Mouse (Mus musculus): ENCODE measurements around the gene Faxc. TPM values are rescaled to one million over a fixed set of nuclear protein-coding genes. Genes with fewer than 3 reads are reported as not detected.

The Faxc gene
- polyA plus RNA-seq, 1 experiment = 0.94 TPM

DNA sequence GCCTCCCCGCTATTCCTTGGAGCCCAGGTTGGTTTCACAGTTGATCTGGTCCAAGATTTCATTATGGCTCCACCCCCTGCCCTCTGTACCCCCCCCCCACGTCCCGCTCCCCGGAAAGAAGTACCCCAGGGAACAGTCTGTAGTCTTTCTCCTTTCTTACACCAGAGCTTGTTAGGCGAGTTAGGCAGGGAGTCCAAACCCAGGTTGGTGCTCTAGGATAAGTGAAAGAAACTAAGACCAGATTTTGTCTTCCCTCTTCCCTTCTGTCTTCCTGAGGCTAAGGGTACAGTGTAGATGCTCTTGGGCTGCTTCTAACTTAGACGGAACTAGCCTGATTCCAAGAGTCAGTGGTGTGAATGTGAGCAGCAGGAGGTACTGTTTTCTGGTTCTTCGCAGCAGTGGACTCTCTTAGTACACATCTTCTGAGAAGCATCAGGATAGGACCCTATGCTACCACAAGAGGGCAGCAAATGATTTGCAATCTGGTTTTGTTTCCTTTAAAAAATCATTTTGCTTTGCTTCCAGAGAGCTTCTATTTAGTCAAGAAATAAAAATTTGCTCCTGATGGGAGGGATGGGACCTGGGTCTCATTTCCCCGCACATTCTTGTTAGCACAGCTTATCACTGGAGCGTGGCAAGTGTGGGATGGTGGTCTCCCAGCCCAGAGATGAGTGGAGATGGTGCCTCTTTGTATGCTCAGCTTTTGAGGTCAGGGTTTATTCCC, 86.7 kb downstream of the Faxc start:
- 16% methylated on average over 9 of the region's 9 CpGs for WGBS
- no peak for DNase-seq (ENCODE audit: low read depth, low spot score)

DNA sequence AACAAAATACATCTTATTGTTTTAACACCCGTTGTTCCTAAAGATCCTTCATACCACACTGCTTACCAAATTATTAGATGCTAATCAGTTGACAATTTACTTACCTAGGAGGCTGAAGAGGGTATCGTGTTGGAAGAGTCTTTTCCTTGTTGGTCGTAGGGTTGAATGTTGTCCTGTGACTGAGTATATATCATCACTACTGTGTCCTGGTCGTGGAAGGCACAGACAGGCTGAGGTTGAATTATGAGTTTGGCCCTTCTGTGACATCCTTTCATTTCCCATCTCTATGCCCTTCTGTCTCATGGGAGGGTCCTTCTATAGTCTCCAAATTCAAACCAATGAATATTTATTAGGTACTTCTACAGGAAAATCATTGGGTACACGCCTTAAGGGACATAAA, 87.3 kb downstream of the Faxc start:
- 47% methylated on average over 5 of the region's 5 CpGs for WGBS
- DNase-seq (ENCODE audit: low read depth, low spot score) = no peak

DNA sequence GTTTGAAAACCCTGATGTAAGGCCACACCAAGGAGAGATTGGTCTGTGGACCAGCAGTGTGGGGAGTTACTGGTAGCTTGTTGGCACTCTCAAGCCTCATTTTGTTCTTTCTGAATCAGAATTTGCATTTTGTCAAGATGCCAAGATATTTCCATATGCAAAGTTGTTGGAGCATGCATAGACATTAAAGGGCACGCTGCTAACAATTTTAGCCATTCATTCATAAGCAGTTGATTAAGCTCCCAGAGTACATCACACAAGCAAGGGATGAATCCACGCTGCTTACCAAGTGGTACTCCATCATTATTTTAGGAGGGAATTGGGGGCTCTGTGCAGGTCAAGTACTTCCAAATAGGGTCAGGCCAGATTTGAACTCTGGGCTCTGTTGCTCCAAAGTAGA, 98.8 kb downstream of the Faxc start:
- no peak for DNase-seq (ENCODE audit: low read depth, low spot score)
- 72% methylated on average over 2 of the region's 2 CpGs for WGBS

Other genes starting within 250 kb of the Faxc start
- not detected in 2 replicates for gene Prdm13, start 245.4 kb upstream of the Faxc start, polyA plus RNA-seq (2012; rRNA removed)
- 3.9 and 5.1 TPM in 2 replicates for gene Ccnc, start 203.6 kb upstream of the Faxc start, polyA plus RNA-seq (2012; rRNA removed)
- 2.3 and 5.2 TPM in 2 replicates for gene Usp45, start 164.2 kb upstream of the Faxc start, polyA plus RNA-seq (2012; rRNA removed)
- 4.7 and 8.8 TPM in 2 replicates for gene Tstd3, start 164.1 kb upstream of the Faxc start, polyA plus RNA-seq (2012; rRNA removed)
- gene Pnisr, start 83.7 kb upstream of the Faxc start, polyA plus RNA-seq (2012; rRNA removed) = 12.1 and 43.1 TPM in 2 replicates
- 3.2 and 4.2 TPM in 2 replicates for gene Coq3, start 51.7 kb upstream of the Faxc start, polyA plus RNA-seq (2012; rRNA removed)